Mouse (Mus musculus) mature B cell (primary cell): ENCODE data around the gene Plekha8.

Experiments
- in situ Hi-C: fragments of 300-500 bp; cut with MboI; formaldehyde crosslinking; loops from 2 replicates; pipeline ENCODE4 v1.14.3; 2019

The Plekha8 gene

GRCm38 (mm10) chr6:54594469-54595329 lies at the start of gene Plekha8:
Plekha8 (plus strand) TSS chr6:54595111.
- in situ Hi-C loops: no loop called here

- in situ Hi-C loops: no loop called here
Observed at GRCm38 (mm10) chr6:54548314-54549019, 46.4 kb upstream of the Plekha8 start.

GRCm38 (mm10) chr6:54549311-54549710 lies 45.6 kb upstream of the Plekha8 start:
- in situ Hi-C loops: no loop called here

GRCm38 (mm10) chr6:54550801-54551323 lies 44.0 kb upstream of the Plekha8 start:
- in situ Hi-C loops: no loop called here

GRCm38 (mm10) chr6:54552721-54553413 lies 42.0 kb upstream of the Plekha8 start:
- in situ Hi-C loops: no loop called here

GRCm38 (mm10) chr6:54553632-54554031 lies 41.3 kb upstream of the Plekha8 start:
- in situ Hi-C loops: no loop called here

- in situ Hi-C loops: no loop called here
Observed at GRCm38 (mm10) chr6:54554341-54555110, 40.4 kb upstream of the Plekha8 start.

GRCm38 (mm10) chr6:54555816-54556215 lies 39.1 kb upstream of the Plekha8 start:
- in situ Hi-C loops: no loop called here

- in situ Hi-C loops: no loop called here
Observed at GRCm38 (mm10) chr6:54557671-54558070, 37.2 kb upstream of the Plekha8 start.

- in situ Hi-C loops: no loop called here
Observed at GRCm38 (mm10) chr6:54558466-54558865, 36.4 kb upstream of the Plekha8 start.

GRCm38 (mm10) chr6:54562018-54562809 lies 32.7 kb upstream of the Plekha8 start:
- in situ Hi-C loops: no loop called here

- in situ Hi-C loops: no loop called here
Observed at GRCm38 (mm10) chr6:54563561-54563960, 31.4 kb upstream of the Plekha8 start.

GRCm38 (mm10) chr6:54564506-54564991 lies 30.4 kb upstream of the Plekha8 start:
- in situ Hi-C loops: no loop called here

GRCm38 (mm10) chr6:54565012-54565411 lies 29.9 kb upstream of the Plekha8 start:
- in situ Hi-C loops: no loop called here

GRCm38 (mm10) chr6:54565665-54566545 lies 29.0 kb upstream of the Plekha8 start, which contains the start of gene Scrn1:
Scrn1 (minus strand) TSS chr6:54566489.
- in situ Hi-C loops: no loop called here

- in situ Hi-C loops: no loop called here
Observed at GRCm38 (mm10) chr6:54566546-54566919, 28.4 kb upstream of the Plekha8 start.

GRCm38 (mm10) chr6:54569776-54570175 lies 25.1 kb upstream of the Plekha8 start:
- in situ Hi-C loops: no loop called here

GRCm38 (mm10) chr6:54573218-54573955 lies 21.5 kb upstream of the Plekha8 start:
- in situ Hi-C loops: no loop called here

- in situ Hi-C loops: loop anchor here (10.0 kb wide), 1 partner anchor 579 kb away; no protein-coding TSS in a partner anchor
Observed at GRCm38 (mm10) chr6:54586175-54586574, 8.7 kb upstream of the Plekha8 start.
